Mouse (Mus musculus) frontal cortex, adult (tissue): Measurements from ENCODE around the gene Birc6.
A peak's percentile ranks its signal among the peaks of the same experiment; 100 is the strongest.

Experiments
- ATAC-seq: cut with Nextera tagmentation; 2 replicates; pipeline ENCODE4 v1.9.2; 2017; ENCODE audit warnings: mild to moderate bottlenecking, moderate library complexity, mixed read lengths; ENCODE audit not compliant: low TSS enrichment

Gene Birc6

GRCm38 (mm10) chr17:74707637-74708152 is 179.6 kb downstream of the Birc6 start:
- ATAC-seq = no peak

DNA sequence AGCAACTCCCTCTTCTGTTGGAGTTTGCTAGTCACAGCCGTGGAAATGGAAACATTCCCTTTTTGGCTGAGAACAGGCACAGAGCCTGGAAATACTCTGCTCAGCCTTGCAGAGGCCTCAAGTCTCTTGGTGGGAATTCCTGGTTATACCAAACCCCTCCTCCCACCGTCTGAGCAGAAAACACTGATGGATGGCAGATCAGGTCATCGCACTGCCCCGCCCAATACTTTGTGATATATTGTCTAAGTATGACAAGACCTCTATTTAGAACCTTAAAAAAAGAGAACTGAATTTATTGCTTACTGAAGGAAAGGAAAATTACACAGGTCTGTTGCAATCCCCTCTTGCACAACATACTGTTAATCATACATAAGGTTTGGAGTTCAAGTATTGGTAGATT is 182.6 kb downstream of the Birc6 start:
- no peak for ATAC-seq

- ATAC-seq = peak; percentile 55; the same call in 1 of the 2 replicates
Measured at GRCm38 (mm10) chr17:74711627-74712026, 183.5 kb downstream of the Birc6 start.

- ATAC-seq = no peak
Measured at GRCm38 (mm10) chr17:74715128-74715527, 187.0 kb downstream of the Birc6 start.

- ATAC-seq = no peak
Measured at GRCm38 (mm10) chr17:74715724-74716123, 187.6 kb downstream of the Birc6 start.

DNA sequence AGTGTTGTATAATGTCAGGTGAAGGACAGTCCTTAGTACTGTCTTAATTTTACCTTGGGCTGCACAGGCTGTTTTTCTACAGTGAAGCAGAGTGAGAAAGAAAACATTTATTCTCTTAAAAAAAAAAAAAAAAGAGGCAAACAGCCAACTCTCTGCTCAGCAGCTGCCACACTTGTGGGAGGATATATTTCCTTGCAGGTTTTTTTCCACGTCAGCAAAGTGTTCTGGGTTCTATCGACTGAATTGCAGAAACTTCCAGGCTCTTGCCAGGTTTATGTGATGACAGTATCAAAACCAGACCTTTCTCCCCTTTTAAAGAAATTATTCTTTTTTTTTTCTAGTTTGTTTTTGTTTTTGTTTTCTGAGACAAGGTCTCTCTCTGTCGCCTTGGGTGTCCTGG is 188.5 kb downstream of the Birc6 start:
- ATAC-seq = no peak

DNA sequence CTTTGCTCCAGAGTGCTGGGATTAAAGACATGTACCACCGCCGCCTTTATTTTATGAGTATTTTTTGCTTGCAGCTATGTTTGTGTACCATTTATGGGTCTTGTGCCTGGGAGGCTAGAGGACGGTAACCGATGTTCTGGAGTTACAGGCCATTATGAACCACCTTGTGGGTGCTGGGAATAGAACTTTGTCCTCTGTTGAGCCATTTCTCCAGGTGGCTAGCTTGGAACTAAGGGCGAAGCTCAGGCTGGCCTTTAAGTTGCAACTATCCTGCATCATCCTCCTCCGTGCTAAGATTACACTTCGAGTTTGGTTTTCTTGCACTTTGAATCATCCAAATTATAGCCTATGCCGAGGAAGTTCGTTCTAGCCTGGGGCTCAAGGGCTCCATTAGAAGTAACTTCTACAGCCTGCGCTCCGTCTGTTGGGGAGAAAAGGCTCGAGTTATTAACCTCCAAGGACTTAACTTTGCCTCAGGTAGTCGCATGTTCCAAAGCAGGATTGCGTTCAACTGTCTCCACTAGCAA is 189.1 kb downstream of the Birc6 start:
- ATAC-seq = peak; percentile 55

DNA sequence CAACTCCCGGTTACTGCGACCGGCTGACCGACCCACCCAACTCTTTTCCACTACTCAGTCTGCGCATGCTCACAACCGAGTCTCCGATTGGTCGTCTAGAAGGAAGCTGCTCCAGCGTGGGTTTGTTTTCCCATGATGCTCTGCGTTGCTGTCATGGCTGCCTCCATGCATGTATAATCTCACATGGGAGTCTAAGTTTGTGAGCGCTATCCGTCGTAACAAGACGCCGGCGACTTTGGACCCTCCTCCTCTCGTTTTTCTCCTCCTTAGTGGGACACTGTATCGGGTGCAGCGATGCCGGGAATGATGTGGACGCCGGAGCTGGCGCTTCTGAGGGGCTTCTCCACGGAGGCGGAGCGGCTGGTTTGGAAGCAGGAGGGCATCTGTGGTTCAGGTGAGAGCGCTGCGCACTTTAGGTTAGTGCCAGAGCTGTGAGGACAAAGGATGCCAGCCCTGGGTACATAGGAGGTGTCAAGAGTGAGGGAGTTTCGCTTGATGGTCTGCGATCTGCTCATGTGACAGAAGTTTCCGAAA is 189.6 kb downstream of the Birc6 start, which contains the start of gene Ttc27:
Gene Ttc27, plus strand, starts transcription at position 115 of the 534 bp plus-strand sequence.
- ATAC-seq = peak; percentile 97

DNA sequence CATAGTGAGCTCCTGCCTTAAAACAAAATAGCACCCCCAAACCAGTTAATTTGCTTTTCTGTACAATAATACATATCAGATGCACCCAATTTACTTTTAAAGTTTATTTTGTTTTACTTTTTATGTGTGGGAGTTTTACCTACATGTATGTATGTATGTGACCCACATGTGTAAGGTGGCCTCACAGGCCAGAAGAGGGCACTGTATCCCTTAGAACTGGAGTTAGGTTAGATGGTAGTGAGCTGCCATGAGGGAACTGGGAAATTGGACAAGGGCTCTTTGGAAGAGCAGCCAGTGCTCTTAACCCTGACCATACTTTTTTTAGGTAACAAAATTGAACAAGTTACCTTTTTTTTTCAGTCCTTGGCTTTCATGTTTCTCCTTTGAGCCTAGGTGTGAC is 204.8 kb downstream of the Birc6 start:
- no peak for ATAC-seq

- no peak for ATAC-seq
Measured at GRCm38 (mm10) chr17:74735392-74735791, 207.3 kb downstream of the Birc6 start.

GRCm38 (mm10) chr17:74749659-74750058 is 221.6 kb downstream of the Birc6 start:
- ATAC-seq = no peak

GRCm38 (mm10) chr17:74751026-74751425 is 222.9 kb downstream of the Birc6 start:
- ATAC-seq = peak; percentile 84
